Mouse (Mus musculus) left cerebral cortex, postnatal 36 days (tissue): ENCODE results near the gene Fgfr2. TPM values are rescaled to one million over a fixed set of nuclear protein-coding genes. Genes with fewer than 3 reads are reported as not detected.

Source experiments
- DNase-seq, 2 experiments: peaks; one replicate each; pipeline ENCODE4 v3.0.0; 2021 to 2022; ENCODE audit warnings: low spot score in 2 of 2, mixed read lengths in 1 of 2
- intact Hi-C: fragments of 180-260 bp; cut with DNase I; formaldehyde crosslinking; loops from one replicate; pipeline ENCODE4 v1.15.1; 2025
- total RNA-seq, 2 experiments: library from RNA; stranded (reverse); gene quantifications; 2 replicates each; pipeline ENCODE4 v1.2.3; 2021

Gene Fgfr2
- total RNA-seq, 2 experiments from 2014 or later, result 41.6 to 46.6 TPM

DNA sequence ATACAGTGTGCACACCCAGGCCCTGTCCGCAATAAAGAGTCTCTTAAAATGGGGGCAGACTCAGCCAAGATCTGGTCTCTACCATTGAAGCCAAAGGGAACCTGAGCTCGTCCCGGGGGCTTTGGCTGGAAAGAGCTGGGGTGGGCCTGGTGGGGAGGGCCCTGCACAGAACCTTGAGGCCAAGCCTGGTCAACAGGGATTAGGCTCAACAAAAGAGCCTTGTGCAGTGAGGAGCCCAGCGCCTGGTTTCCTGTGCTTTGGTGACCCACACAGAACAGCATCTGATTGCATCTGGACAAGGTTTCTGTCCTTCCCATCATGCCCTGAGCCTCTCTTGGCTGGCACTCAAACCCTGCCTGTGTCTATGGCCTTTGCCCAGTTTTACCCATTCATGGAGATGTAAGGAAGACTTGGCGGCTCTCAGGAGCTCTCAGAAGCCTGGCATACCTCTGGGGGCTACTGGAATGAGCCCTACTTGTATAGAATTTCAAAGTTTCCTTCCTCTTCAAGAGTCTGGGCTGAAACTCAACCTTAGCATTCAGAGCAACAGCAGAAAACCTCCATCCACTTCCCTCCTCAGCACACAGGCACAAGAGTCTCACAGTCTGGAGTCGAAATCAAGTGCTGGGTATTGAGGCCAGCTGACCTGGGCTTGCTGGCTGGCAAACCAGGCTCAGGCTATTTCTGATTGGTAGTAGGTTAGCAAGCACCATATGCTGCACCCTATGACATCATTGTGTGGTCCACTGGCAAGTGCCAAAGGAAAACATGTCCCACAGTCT is 911.0 kb downstream of the Fgfr2 start:
- intact Hi-C loops, result loop anchor here (5.0 to 10.0 kb wide), 2 partner anchors 55 to 787 kb away; no protein-coding TSS in a partner anchor
- no peak for DNase-seq

DNA sequence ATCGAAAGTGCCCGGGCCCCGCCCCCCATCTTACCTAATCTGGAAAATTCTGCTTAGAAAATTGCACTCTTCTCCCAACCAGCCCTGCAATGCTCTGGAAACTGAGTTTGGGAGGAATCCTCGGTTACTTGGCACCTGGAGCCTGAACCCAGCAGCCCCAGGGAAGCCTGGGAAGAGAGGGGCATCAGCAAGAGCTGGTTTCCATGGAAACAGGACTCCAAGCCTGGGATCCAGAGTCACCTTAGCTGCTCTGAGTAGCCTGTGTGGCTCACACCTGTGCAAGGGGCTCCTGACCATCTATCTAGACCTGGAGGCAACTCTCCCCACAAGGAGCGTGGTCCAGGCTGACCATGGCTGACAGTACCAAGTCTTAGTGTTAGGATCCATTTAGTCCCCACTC is 912.5 kb downstream of the Fgfr2 start:
- no peak for DNase-seq
- intact Hi-C loops, result loop anchor here (5.0 to 10.0 kb wide), 2 partner anchors 53 to 786 kb away; no protein-coding TSS in a partner anchor

DNA sequence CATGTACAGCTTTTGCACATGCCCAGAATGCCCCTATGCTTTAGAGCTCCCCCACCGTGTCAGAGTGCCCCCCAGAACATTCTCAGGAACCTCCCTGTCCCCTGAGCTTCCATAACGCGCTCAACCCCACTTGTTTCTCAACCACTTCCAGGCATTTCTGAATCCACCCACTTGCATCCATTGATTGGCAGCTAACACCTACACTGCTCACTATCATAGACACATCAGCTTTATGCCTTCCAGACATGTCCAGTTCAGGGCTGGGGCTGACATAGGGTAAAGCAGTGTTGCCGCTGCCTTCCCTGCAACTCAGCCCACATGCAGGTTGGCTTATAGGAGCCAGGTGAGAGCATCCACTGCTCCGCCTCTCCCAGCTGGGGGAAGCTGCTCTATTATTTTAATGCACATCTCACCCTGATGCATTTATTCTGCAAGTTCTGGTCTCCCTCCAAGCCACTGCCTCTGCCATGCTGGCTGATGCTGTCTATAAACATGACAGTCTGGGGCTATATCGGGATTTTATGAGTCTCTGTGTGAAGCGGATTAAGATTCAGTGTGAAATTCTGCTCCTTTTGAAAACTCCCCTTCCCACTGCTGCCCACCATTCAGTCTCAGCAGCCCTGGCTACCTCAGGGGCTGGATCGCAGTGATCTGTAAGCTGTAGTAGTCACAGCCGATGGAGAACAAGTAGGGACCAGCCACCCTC is 914.1 kb downstream of the Fgfr2 start:
- DNase-seq, result peak; percentile 63 to 77
- intact Hi-C loops, result loop anchor here (2.0 to 5.0 kb wide), 3 partner anchors 37 to 242 kb away; partner anchors contain the start of gene Gpr26

DNA sequence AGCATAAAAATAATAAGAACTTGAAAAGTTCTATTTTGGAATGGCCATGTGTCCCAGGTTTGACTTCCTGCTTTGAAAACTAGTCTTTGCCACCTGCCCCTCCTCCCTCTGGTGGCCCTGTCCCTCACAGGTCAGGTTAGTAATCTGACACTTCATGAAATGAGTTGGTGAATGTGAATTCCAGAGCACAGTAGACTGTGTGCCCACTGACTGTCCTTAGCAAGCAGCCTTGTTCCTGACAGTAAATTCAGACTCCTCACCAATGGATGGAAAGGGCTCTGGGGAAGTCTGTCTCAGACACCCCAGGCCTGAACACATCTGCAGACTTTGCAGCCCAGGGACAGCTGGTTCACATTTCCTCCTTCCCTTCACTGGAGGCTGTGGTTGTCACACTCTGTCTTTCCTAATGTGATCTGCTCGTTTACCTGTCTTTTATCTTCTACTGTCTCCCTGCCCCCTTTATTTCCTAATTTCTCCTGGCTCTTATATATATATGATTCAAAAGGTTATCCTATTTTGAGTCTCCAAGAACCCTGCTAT is 919.0 kb downstream of the Fgfr2 start:
- no peak for DNase-seq
- intact Hi-C loops, result no loop called here

DNA sequence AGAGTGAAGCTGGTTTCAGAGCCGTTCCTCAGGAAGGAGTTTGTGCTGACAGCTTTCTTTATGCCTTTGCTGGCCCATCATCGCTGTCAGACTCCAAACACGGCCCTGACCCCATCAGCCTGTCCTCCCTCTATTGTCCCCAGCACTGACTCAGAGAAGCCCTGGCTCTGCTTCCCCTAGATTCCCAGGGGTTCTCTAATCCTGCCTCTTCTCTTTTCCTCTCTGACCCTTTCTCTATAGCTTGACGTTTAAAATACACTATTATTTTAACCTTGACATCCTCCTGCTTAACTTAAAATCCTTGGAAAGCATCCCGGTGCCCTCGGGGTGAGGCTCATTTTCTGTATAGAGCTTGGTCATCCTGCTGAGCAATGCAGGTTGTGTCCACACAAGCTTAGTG is 923.5 kb downstream of the Fgfr2 start:
- intact Hi-C loops, result no loop called here
- DNase-seq, result no peak

DNA sequence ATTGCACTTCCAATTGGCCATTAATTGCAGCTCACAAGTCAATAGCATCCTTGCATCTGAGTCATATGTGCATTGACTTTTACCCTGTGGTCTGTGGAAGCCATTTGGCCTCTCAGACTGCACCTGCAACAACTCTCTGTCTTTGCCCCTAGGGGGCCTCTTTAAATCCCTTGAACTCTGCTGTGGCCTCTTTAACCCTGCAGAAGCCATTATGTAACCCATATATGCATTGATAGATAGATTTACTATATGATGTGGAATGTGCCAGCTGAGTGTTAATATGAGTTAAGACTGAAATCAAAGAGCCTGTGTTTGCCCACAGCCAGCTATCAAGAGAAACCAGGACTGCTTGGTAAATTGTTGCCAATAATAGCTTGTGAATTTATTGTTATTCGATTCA is 924.3 kb downstream of the Fgfr2 start:
- intact Hi-C loops, result no loop called here
- no peak for DNase-seq

DNA sequence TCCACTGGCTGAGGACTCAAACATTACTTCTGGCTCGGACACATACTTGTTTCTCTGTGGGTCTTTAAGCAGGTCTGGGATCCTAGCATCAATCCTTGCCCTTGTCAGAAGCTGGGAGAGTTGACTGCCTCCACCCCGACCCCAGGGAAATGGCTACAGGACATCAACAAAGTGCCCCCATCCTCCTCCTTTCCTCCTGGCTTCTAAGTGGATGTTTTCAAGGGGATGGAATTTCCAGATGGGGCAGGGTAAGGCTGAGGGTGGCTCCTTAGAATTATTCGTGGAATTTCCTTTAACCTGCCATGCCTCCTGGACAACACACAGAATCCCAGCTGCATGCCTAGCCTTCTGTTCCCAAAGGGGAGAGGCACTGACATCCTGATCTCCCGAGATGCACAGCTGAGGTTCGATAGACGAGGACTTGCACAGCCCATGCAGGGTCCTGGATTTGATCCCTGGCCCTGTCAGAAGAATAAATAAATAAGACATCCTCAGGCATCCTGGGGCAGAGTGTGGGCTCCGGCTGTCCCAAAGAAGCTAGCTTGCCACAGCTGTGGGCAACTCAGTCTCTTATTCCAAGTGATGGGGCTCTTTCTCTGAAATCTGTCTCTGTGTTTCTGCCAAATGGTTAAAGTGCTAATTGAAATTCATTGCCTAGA is 925.2 kb downstream of the Fgfr2 start:
- intact Hi-C loops, result no loop called here
- DNase-seq, result no peak

DNA sequence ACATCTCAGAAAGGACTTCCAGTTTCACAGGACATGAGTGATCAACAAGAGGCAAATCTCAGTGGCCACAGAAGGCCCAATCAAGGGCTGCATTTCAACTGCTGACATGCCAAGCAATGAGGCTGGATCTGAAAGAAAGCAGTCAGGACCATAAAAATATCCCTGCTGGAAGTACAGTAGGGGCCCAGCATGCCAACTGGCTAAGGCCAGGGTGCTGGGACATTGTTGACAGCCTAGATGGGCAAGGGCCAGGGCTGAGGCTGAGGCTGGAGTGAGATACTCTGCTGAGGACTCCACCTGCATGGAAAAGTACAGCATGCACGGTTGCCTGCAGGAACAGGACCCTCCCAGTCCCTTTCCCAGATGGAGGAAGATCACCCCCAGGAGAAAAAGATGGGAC is 926.6 kb downstream of the Fgfr2 start:
- intact Hi-C loops, result no loop called here
- DNase-seq, result no peak

DNA sequence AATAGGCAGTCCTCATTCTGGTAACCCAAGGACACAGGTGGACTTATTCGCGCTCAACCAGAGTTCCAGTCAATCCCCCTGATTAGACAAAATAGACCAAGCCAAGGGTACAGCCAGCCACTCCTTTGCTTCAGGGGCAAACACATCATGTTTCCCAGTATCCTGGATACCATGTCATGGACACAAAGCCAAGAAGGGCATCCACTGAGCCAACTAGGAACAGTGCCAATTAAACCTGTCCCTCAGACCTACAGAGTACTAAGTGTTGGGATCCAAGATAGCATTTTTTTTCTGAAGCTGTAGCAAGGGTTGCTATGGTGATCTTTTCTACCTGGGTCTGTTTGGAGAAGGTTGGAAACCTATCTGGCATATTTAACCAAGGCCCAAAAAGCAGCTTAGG is 929.5 kb downstream of the Fgfr2 start:
- DNase-seq, result no peak

DNA sequence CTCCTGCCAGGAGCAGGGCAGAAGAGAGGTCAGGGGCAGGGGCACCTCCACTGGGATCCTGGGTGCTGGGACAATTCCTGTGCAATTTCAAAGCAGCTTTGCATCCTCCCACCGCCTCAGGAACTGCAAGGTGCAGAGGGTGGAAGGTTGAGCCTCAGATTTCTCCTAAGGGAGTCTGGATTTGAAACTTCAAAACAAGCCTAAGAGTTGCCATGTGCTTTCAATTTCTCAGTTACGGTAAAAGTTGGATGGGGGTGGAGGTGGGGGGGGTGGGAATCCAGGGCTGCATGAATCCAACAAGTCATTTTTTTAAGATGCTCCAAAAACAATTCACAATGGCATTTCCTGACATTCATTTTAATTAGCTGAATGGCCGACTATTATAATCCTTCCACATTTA is 935.7 kb downstream of the Fgfr2 start:
- no peak for DNase-seq
- intact Hi-C loops, result no loop called here

More for the DNA sequence above, 929.5 kb downstream of the Fgfr2 start:
- intact Hi-C loops, result no loop called here

DNA sequence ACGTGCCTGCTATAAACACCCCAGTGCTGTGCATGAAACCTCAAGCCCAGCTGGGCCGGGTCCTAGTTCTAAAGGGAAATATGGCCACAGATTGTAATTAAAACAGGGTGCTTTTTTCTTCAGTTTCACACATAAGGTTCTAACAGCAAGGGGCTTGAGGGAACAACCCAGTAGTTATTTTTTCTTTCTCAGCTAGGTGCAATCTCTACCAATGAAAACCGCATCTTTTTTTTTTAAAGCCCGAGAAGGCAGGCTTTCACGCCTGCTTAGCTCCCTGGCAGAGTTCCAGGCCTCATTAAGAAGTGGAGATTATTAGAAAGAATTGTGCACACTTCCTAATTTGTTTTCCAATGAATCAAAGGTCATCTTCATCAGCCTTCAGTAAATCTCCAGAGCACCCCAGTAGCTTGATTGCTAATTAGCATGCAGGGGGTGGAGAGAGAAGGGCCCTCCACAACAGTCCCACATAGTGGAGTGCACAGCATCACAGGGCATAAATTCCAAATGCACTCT is 939.2 kb downstream of the Fgfr2 start:
- intact Hi-C loops, result no loop called here
- no peak for DNase-seq

DNA sequence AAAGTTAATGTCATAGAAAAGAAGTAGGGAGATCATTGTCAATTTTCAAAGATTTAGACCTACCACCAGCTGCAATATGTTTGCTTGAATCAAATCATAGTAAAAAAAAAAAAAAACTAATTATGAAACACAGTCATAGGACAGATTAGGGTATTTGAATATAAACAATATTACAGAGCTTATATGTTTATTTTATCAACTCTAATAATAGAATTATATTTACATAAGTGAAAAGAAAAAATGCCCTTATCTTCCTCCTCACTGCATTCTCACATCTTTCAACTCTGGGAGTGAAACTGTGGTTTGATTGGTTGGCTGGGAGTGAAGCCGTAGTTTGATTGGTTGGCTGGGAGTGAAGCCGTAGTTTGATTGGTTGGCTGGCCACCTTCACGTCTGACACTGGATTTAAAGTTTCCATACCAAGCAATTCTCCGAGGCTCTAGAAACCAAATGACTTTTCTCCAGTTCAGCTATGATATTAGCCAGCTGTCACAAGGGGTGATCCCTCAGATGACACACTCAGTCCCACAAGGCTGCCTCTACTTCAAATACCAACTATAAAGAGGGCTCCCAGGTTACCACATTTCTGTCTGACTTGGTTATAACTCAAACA is 941.5 kb downstream of the Fgfr2 start:
- no peak for DNase-seq
- intact Hi-C loops, result no loop called here

DNA sequence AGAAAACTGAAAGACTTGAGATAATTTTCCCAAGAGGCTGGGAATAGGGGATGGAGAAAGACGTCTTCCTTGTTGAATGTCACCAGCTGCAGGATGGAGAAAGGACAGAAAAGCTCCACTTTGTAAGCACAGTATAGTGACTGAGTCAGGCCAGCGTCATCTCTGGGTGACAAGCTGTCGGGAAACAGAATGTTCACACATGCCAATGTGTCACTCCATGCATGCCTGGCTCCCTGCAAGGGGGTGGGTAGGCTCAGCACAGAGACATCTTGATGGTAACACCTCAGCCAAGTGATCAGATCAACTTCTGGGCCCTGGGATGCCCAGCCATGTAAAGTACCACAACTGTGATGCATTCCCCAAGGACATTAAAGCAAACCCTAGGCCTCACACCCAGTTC is 942.1 kb downstream of the Fgfr2 start:
- DNase-seq, result no peak

DNA sequence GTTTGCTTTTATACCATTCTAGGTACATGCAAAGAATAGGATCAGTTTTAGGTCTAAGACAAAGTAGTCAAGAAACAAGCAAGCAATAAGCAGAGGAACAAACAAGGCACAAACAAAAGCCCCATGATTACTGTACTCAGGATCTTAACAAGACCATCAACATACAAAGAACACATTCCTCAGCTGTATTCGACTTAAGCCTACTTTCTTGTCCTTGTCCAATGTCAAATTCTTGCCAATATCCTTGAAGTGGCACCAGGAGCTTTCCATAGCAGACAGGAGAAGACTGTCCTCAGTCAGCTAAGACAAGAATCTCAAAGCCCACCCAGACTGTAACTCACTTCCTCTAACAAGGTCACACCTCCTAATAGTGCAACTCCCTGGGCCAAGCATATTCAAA is 944.1 kb downstream of the Fgfr2 start:
- DNase-seq, result no peak
- intact Hi-C loops, result no loop called here

More for the DNA sequence above, 942.1 kb downstream of the Fgfr2 start:
- intact Hi-C loops, result no loop called here

DNA sequence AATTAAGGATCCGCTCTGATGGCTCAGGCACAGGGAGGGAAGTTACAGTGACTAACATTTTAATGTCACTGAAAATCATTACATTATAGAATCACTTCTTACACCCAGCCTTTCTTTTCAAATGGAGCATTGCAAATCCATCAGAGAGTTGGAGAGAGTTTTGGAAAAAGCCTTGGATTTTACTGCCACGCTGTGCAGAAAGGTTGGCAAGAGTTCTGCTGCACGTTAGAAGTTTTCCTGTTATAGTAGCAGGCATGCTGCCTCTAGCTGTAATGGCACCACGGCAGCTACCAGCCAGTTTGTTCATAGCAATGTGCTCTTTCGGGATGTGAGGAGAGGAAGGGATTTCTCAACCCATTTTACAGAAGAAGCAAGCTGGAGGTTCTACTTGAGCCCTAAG is 948.4 kb downstream of the Fgfr2 start:
- DNase-seq, result peak in 1 of 2 experiments; percentile 35
- intact Hi-C loops, result loop anchor here (5.0 kb wide), 1 partner anchor 33 kb away; no protein-coding TSS in a partner anchor

DNA sequence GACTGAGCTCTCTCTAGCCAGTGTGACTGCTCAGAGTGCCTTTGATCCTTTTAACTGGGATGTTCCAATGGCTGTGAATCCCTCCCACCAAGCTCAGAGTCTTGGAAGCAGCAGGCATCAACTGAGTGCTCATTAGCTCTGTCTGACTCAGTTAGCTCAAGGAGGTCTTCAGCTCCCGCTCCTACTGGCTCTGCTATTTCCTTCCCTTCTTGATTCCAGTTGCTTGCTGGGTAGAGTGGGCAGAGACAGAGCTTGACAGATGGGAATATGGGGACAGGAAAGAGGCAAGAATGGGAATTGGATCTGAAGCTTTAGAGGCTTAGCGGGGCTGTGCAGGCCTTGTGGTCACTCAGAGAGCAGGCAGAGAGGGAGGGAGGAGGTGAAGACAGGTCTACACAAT is 948.9 kb downstream of the Fgfr2 start:
- DNase-seq, result no peak
- intact Hi-C loops, result loop anchor here (5.0 kb wide), 1 partner anchor 33 kb away; no protein-coding TSS in a partner anchor

DNA sequence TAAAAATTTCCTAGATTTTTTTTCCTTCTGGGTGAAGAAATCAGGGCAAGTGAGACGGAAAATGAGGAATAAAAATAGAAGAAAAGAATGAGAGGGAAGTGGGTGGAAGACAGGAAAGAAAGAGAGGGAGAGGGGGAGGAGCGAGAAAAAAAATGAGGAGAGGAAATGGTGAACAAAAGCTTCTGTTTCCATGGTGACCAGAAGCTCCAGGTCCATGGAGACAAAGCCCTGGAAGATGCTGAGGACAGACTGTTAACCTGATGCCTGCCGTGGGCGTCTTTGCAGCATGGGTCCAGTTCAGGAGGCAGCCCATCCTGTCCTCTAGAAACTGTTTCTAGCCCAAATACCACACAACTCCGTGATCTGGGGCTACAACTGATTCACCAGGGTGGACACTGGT is 950.9 kb downstream of the Fgfr2 start:
- intact Hi-C loops, result loop anchor here (5.0 kb wide), 1 partner anchor 35 kb away; no protein-coding TSS in a partner anchor
- DNase-seq, result peak; percentile 25 to 41

DNA sequence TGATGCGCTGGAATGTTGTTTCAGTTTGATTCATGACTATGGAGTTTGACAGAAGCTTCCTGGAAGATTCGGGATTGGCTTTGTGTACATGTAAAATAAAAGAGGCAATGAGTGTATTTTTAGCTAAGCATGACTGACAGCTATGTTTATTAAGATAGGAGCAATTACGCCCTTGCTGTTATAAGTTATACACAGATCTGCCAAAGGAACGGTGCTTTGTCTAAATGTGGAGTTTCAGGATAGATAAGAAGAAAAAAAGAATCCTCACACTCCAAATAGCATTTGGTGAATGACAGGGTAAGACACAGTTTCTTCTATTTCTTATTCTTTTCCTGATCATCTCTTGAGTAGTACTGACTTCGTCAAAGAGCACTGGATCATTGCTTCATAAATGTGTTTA is 951.4 kb downstream of the Fgfr2 start:
- intact Hi-C loops, result loop anchor here (5.0 kb wide), 1 partner anchor 36 kb away; no protein-coding TSS in a partner anchor

More for the DNA sequence above, 951.4 kb downstream of the Fgfr2 start:
- no peak for DNase-seq
